Mouse (Mus musculus) ovary, postnatal 36 days (tissue): Measurements from ENCODE around the gene S100a6.

Experiments
- DNase-seq: peaks from one replicate; pipeline ENCODE4 v3.0.0; 2022; ENCODE audit warnings: low spot score, mixed read lengths

S100a6 gene

GRCm38 (mm10) chr3:90600458-90601195 is 12.1 kb upstream of the S100a6 start:
- DNase-seq: no peak

- DNase-seq: no peak
These were observed 11.1 kb upstream of the S100a6 start, which contains the start of gene Gm42674 for GRCm38 (mm10) chr3:90601486-90602110. Gene Gm42674, plus strand, starts transcription at chr3:90601904.

- DNase-seq: no peak
These were observed 9.1 kb upstream of the S100a6 start, which contains the start of gene S100a4 for GRCm38 (mm10) chr3:90603623-90604022. Gene S100a4, plus strand, starts transcription at chr3:90603771.

GRCm38 (mm10) chr3:90604416-90604815 is 8.3 kb upstream of the S100a6 start:
- DNase-seq: peak; percentile 79

GRCm38 (mm10) chr3:90605049-90605448 is 7.6 kb upstream of the S100a6 start:
- no peak for DNase-seq

GRCm38 (mm10) chr3:90605736-90606135 is 6.9 kb upstream of the S100a6 start:
- no peak for DNase-seq

- DNase-seq: no peak
These were observed 6.5 kb upstream of the S100a6 start for GRCm38 (mm10) chr3:90606185-90606584.

GRCm38 (mm10) chr3:90607361-90607760 is 5.3 kb upstream of the S100a6 start:
- no peak for DNase-seq

GRCm38 (mm10) chr3:90608223-90608622 is 4.5 kb upstream of the S100a6 start, which contains the start of gene S100a5:
Gene S100a5, plus strand, starts transcription at chr3:90608523.
- no peak for DNase-seq

- no peak for DNase-seq
These were observed 3.6 kb upstream of the S100a6 start for GRCm38 (mm10) chr3:90609102-90609501.

- DNase-seq: no peak
These were observed 1.2 kb upstream of the S100a6 start for GRCm38 (mm10) chr3:90611494-90611893.

GRCm38 (mm10) chr3:90612061-90612460 is 621 bp upstream of the S100a6 start:
- DNase-seq: no peak

GRCm38 (mm10) chr3:90613461-90614147 is 922 bp downstream of the S100a6 start:
- no peak for DNase-seq

GRCm38 (mm10) chr3:90614148-90614530 is 1.5 kb downstream of the S100a6 start:
- DNase-seq: no peak

- no peak for DNase-seq
These were observed 2.0 kb downstream of the S100a6 start for GRCm38 (mm10) chr3:90614611-90615251.

GRCm38 (mm10) chr3:90615415-90615814 is 2.7 kb downstream of the S100a6 start:
- DNase-seq: peak; percentile 60

GRCm38 (mm10) chr3:90615911-90616310 is 3.2 kb downstream of the S100a6 start:
- DNase-seq: no peak

- no peak for DNase-seq
These were observed 4.9 kb downstream of the S100a6 start for GRCm38 (mm10) chr3:90617586-90617985.

GRCm38 (mm10) chr3:90621552-90621951 is 8.9 kb downstream of the S100a6 start:
- no peak for DNase-seq

GRCm38 (mm10) chr3:90623435-90624071 is 10.9 kb downstream of the S100a6 start:
- DNase-seq: peak; percentile 73

- DNase-seq: no peak
These were observed 12.8 kb downstream of the S100a6 start for GRCm38 (mm10) chr3:90625496-90625895.
